Mouse (Mus musculus) cortical plate, adult 2 months (tissue): ENCODE measurements at regions not wholly inside any gene's neighbourhood (a gene's known extent, or its start where the extent isn't known, plus 50 kb on each side); places are given as distances from the start of the nearest gene placed in this dataset.
"Not testable (repeated sequence)": the region's sequence is repeated elsewhere in the genome, so short reads cannot be mapped to it uniquely, and the experiment has no call there.

ENCODE experiments used
- CTCF ChIP-seq: fragments of 200-500 bp; IDR thresholded peaks from 2 replicates; pipeline ENCODE4 v1.5.1; 2011; ENCODE audit warnings: mild to moderate bottlenecking, control low read depth, low read length; ENCODE audit not compliant: insufficient read depth; ENCODE audit errors: extremely low read depth
- POLR2A ChIP-seq: fragments of 200-500 bp; IDR thresholded peaks from 2 replicates; pipeline ENCODE4 v1.6.1; 2011; ENCODE audit warnings: mild to moderate bottlenecking, low read length, control low read depth; ENCODE audit not compliant: insufficient read depth; ENCODE audit errors: extremely low read depth

GRCm38 (mm10) chr17:93067850-93068249 is 131.0 kb upstream of the Adcyap1 start:
- TF ChIP-seq CTCF, POLR2A: not testable (repeated sequence)
